Mouse (Mus musculus): ENCODE measurements around the gene Hist1h3b. TPM values are rescaled to one million over a fixed set of nuclear protein-coding genes. Genes with fewer than 3 reads are reported as not detected.

Hist1h3b gene
- 26.1 and 47.9 TPM in 2 replicates for polyA plus RNA-seq (2012; rRNA removed)

GRCm38 (mm10) chr13:23752067-23752741 is at the start of gene Hist1h3b:
TSS of gene Hist1h3b (plus strand) at chr13:23752267.

GRCm38 (mm10) chr13:23710374-23711089 is 41.5 kb upstream of the Hist1h3b start, which contains the start of gene Hfe:
TSS of gene Hfe (minus strand) at chr13:23710854.

GRCm38 (mm10) chr13:23738677-23739068 is 13.4 kb upstream of the Hist1h3b start, which contains the start of gene Hist1h1c:
TSS of gene Hist1h1c (plus strand) at chr13:23738808.

GRCm38 (mm10) chr13:23745381-23746161 is 6.5 kb upstream of the Hist1h3b start, which contains the start of gene Hist1h3c:
TSS of gene Hist1h3c (minus strand) at chr13:23745602.

GRCm38 (mm10) chr13:23746201-23747080 is 5.6 kb upstream of the Hist1h3b start, which contains the start of gene Hist1h2bb:
TSS of gene Hist1h2bb (plus strand) at chr13:23746734.

GRCm38 (mm10) chr13:23750839-23751477 is 1.1 kb upstream of the Hist1h3b start, which contains the start of gene Hist1h2ab:
TSS of gene Hist1h2ab (plus strand) at chr13:23751126.

GRCm38 (mm10) chr13:23756790-23757189 is 4.7 kb downstream of the Hist1h3b start, which contains the start of gene Hist1h4b:
TSS of gene Hist1h4b (plus strand) at chr13:23757013.

GRCm38 (mm10) chr13:23760972-23761864 is 9.2 kb downstream of the Hist1h3b start, which contains the start of gene Hist1h4a:
TSS of gene Hist1h4a (minus strand) at chr13:23761230.

GRCm38 (mm10) chr13:23761871-23762821 is 10.1 kb downstream of the Hist1h3b start, which contains the start of gene Hist1h3a:
TSS of gene Hist1h3a (minus strand) at chr13:23762386.

GRCm38 (mm10) chr13:23763586-23764323 is 11.7 kb downstream of the Hist1h3b start, which contains the start of gene Hist1h1a:
TSS of gene Hist1h1a (plus strand) at chr13:23763666.

GRCm38 (mm10) chr13:23769613-23770012 is 17.5 kb downstream of the Hist1h3b start, which contains the start of gene Trim38:
TSS of gene Trim38 (plus strand) at chr13:23769913.

Other genes with a start within 250 kb of the Hist1h3b start
- gene Hist1h4h, start 221.2 kb upstream of the Hist1h3b start, polyA plus RNA-seq (2012; rRNA removed): 14.7 and 20.5 TPM in 2 replicates
- gene Hist1h2af, start 218.4 kb upstream of the Hist1h3b start, polyA plus RNA-seq (2012; rRNA removed): 187 and 225 TPM in 2 replicates
- 16.6 and 25.3 TPM in 2 replicates for gene Hist1h3g, start 216.8 kb upstream of the Hist1h3b start, polyA plus RNA-seq (2012; rRNA removed)
- gene Hist1h2bh, start 208.9 kb upstream of the Hist1h3b start, polyA plus RNA-seq (2012; rRNA removed): 2.4 and 4.0 TPM in 2 replicates
- 2.5 and 3.5 TPM in 2 replicates for gene Hist1h3f, start 208.2 kb upstream of the Hist1h3b start, polyA plus RNA-seq (2012; rRNA removed)
- 10.2 and 14.3 TPM in 2 replicates for gene Hist1h4f, start 200.6 kb upstream of the Hist1h3b start, polyA plus RNA-seq (2012; rRNA removed)
- gene Hist1h1d, start 199.0 kb upstream of the Hist1h3b start, polyA plus RNA-seq (2012; rRNA removed): 0.30 and 0.45 TPM in 2 replicates
- gene Hist1h3e, start 189.9 kb upstream of the Hist1h3b start, polyA plus RNA-seq (2012; rRNA removed): 20.2 and 31.1 TPM in 2 replicates
- gene Hist1h2ae, start 181.0 kb upstream of the Hist1h3b start, polyA plus RNA-seq (2012; rRNA removed): 9.2 and 10.5 TPM in 2 replicates
- gene Hist1h2bg, start 180.9 kb upstream of the Hist1h3b start, polyA plus RNA-seq (2012; rRNA removed): 17.6 and 25.1 TPM in 2 replicates
- gene Hist1h2bf, start 178.1 kb upstream of the Hist1h3b start, polyA plus RNA-seq (2012; rRNA removed): 7.5 and 10.9 TPM in 2 replicates
- gene Hist1h2ad, start 177.9 kb upstream of the Hist1h3b start, polyA plus RNA-seq (2012; rRNA removed): 4.5 and 5.4 TPM in 2 replicates
- gene Hist1h3d, start 176.5 kb upstream of the Hist1h3b start, polyA plus RNA-seq (2012; rRNA removed): 14.9 and 24.5 TPM in 2 replicates
- gene Hist1h4d, start 170.7 kb upstream of the Hist1h3b start, polyA plus RNA-seq (2012; rRNA removed): 6.8 and 9.8 TPM in 2 replicates
- gene Hist1h2be, start 131.1 kb upstream of the Hist1h3b start, polyA plus RNA-seq (2012; rRNA removed): 2.1 and 2.5 TPM in 2 replicates
- 5.2 and 7.1 TPM in 2 replicates for gene Hist1h1e, start 129.7 kb upstream of the Hist1h3b start, polyA plus RNA-seq (2012; rRNA removed)
- 1.2 and 1.3 TPM in 2 replicates for gene Hist1h2ac, start 68.3 kb upstream of the Hist1h3b start, polyA plus RNA-seq (2012; rRNA removed)
- 25.7 and 29.8 TPM in 2 replicates for gene Hist1h2bc, start 68.1 kb upstream of the Hist1h3b start, polyA plus RNA-seq (2012; rRNA removed)
- gene Hist1h1t, start 56.5 kb upstream of the Hist1h3b start, polyA plus RNA-seq (2012; rRNA removed): 0.16 TPM in 1 of 2 replicates, not detected in the other
- gene Hist1h4c, start 53.8 kb upstream of the Hist1h3b start, polyA plus RNA-seq (2012; rRNA removed): 7.0 and 8.6 TPM in 2 replicates
- 2.3 and 2.4 TPM in 2 replicates for gene Hfe, start 41.4 kb upstream of the Hist1h3b start, polyA plus RNA-seq (2012; rRNA removed)
- gene Hist1h1c, start 13.5 kb upstream of the Hist1h3b start, polyA plus RNA-seq (2012; rRNA removed): 12.2 and 12.7 TPM in 2 replicates
- 19.7 and 29.1 TPM in 2 replicates for gene Hist1h3c, start 6.7 kb upstream of the Hist1h3b start, polyA plus RNA-seq (2012; rRNA removed)
- gene Hist1h2bb, start 5.5 kb upstream of the Hist1h3b start, polyA plus RNA-seq (2012; rRNA removed): 6.1 and 9.8 TPM in 2 replicates
- gene Hist1h2ab, start 1.1 kb upstream of the Hist1h3b start, polyA plus RNA-seq (2012; rRNA removed): 24.0 and 28.7 TPM in 2 replicates
- gene Hist1h4b, start 4.7 kb downstream of the Hist1h3b start, polyA plus RNA-seq (2012; rRNA removed): 20.0 and 24.9 TPM in 2 replicates
- gene Hist1h4a, start 9.0 kb downstream of the Hist1h3b start, polyA plus RNA-seq (2012; rRNA removed): 8.6 and 12.5 TPM in 2 replicates
- 15.6 and 21.5 TPM in 2 replicates for gene Hist1h3a, start 10.1 kb downstream of the Hist1h3b start, polyA plus RNA-seq (2012; rRNA removed)
- 3.5 and 4.3 TPM in 2 replicates for gene Hist1h1a, start 11.4 kb downstream of the Hist1h3b start, polyA plus RNA-seq (2012; rRNA removed)
- 0.02 TPM in 1 of 2 replicates, not detected in the other for gene Trim38, start 17.6 kb downstream of the Hist1h3b start, polyA plus RNA-seq (2012; rRNA removed)
- gene Slc17a2, start 54.7 kb downstream of the Hist1h3b start, polyA plus RNA-seq (2012; rRNA removed): not detected in 2 replicates
- 0.01 TPM in 1 of 2 replicates, not detected in the other for gene Slc17a3, start 87.2 kb downstream of the Hist1h3b start, polyA plus RNA-seq (2012; rRNA removed)
- not detected in 2 replicates for gene Slc17a1, start 115.5 kb downstream of the Hist1h3b start, polyA plus RNA-seq (2012; rRNA removed)
- gene Slc17a4, start 162.7 kb downstream of the Hist1h3b start, polyA plus RNA-seq (2012; rRNA removed): not detected in 2 replicates
- not detected in 2 replicates for gene Hist1h2ba, start 181.9 kb downstream of the Hist1h3b start, polyA plus RNA-seq (2012; rRNA removed)
- gene Hist1h2aa, start 182.2 kb downstream of the Hist1h3b start, polyA plus RNA-seq (2012; rRNA removed): not detected in 2 replicates
- gene Scgn, start 238.9 kb downstream of the Hist1h3b start, polyA plus RNA-seq (2012; rRNA removed): 1.2 and 1.5 TPM in 2 replicates